Mouse (Mus musculus) kidney, adult 11 months (tissue): ENCODE measurements around the gene Ecel1.

Experiments used
- DNase-seq: peaks from one replicate; pipeline ENCODE4 v3.0.0; 2022

The Ecel1 gene

DNA sequence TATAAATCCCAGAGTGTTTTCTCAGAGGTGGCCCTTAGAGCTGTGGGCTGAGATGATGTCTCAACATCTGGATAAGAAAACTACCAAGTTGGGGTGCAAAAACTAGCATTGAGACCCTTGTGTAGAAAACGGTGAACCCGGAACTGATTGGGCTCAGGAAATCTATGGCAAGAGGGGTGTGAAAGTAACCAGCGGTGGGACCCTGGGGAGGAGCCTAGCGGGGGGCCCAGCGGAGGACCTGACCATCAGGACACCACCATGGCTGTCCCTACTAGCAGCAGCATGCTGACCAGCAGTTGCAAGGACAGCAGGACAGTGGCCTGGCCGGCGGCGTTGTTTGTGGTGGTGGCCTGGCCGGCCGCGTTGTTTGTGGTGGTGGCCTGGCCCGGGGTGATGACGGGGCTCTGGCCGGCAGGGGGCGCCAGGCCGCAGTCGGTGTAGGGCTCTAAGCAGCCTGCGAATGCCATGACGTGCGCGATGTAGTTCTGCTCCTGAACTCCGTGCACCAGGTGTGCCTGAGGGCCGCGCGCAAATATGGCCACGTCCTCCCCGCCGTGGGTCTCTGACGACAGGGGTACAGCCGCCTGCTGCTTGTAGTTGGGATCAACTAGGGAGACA, 57.9 kb downstream of the Ecel1 start:
- peak; percentile 21 for DNase-seq
